Mouse (Mus musculus) brain, embryonic 14.5 days (tissue): ENCODE results near the gene Cnn2.

Experiments used
- CTCF ChIP-seq: fragments of 200-500 bp; IDR thresholded peaks from 2 replicates; pipeline ENCODE4 v1.5.1; 2012; ENCODE audit warnings: inconsistent platforms, mild to moderate bottlenecking, moderate library complexity, borderline replicate concordance; ENCODE audit not compliant: insufficient read depth, insufficient read length; ENCODE audit errors: extremely low read depth
- POLR2A ChIP-seq: fragments of 200-500 bp; IDR thresholded peaks from 2 replicates; pipeline ENCODE4 v1.6.1; 2012; ENCODE audit warnings: mild to moderate bottlenecking, inconsistent platforms, borderline replicate concordance; ENCODE audit not compliant: poor library complexity, insufficient read depth, insufficient read length, severe bottlenecking; ENCODE audit errors: extremely low read depth

GRCm38 (mm10) chr10:79970415-79971182 lies 17.8 kb upstream of the Cnn2 start, which contains the start of gene Grin3b:
- TF ChIP-seq POLR2A (no peak), CTCF (no peak)
